Mouse (Mus musculus) liver, adult 2 months (tissue): ENCODE results near the gene Pde4d. TPM values are rescaled to one million over a fixed set of nuclear protein-coding genes. Genes with fewer than 3 reads are reported as not detected.

Source experiments
- DNase-seq: peaks from one replicate; pipeline ENCODE4 v3.0.0-alpha.2; 2011; ENCODE audit warnings: low read depth, low spot score; ENCODE audit errors: extremely low read depth
- H3K27ac ChIP-seq: fragments of 200-500 bp; replicated peaks from 2 replicates; pipeline ENCODE4 v1.5.1; 2012; ENCODE audit warnings: low read depth, mild to moderate bottlenecking, control low read depth, inconsistent platforms, low read length; ENCODE audit not compliant: insufficient read depth
- H3K27me3 ChIP-seq: fragments of 200-500 bp; 2 replicates; pipeline ENCODE4 v1.6.1; 2012; ENCODE audit warnings: mild to moderate bottlenecking, moderate library complexity, low read length, inconsistent platforms; ENCODE audit not compliant: control insufficient read depth, insufficient read depth
- H3K36me3 ChIP-seq: fragments of 200-500 bp; 2 replicates; pipeline ENCODE4 v1.6.1; 2012; ENCODE audit warnings: low read length, inconsistent platforms; ENCODE audit not compliant: control insufficient read depth, insufficient read depth
- H3K4me1 ChIP-seq: fragments of 200-500 bp; 2 replicates; pipeline ENCODE4 v1.6.1; 2011; ENCODE audit warnings: low read length; ENCODE audit not compliant: control insufficient read depth, insufficient read depth
- H3K4me3 ChIP-seq: fragments of 200-500 bp; 2 replicates; pipeline ENCODE4 v1.5.1; 2011; ENCODE audit warnings: low read depth, mild to moderate bottlenecking, control low read depth, low read length, moderate library complexity; ENCODE audit not compliant: insufficient read depth
- H3K79me2 ChIP-seq: fragments of 200-500 bp; 2 replicates; pipeline ENCODE4 v1.6.1; 2012; ENCODE audit warnings: inconsistent platforms, mild to moderate bottlenecking, low read length, moderate library complexity; ENCODE audit not compliant: control insufficient read depth, insufficient read depth
- H3K9ac ChIP-seq: fragments of 200-500 bp; 2 replicates; pipeline ENCODE4 v1.6.1; 2012; ENCODE audit warnings: low read depth, mild to moderate bottlenecking, control low read depth, inconsistent platforms, low read length
- CTCF ChIP-seq: fragments of 200-500 bp; IDR thresholded peaks from 2 replicates; pipeline ENCODE4 v1.5.1; 2011; ENCODE audit warnings: low read depth, low read length, control low read depth
- POLR2A ChIP-seq: fragments of 200-500 bp; IDR thresholded peaks from 2 replicates; pipeline ENCODE4 v1.6.1; 2011; ENCODE audit warnings: low read length, control low read depth; ENCODE audit not compliant: insufficient read depth; ENCODE audit errors: extremely low read depth
- WGBS: fragments of 180-500 bp; shearing (Covaris S2); methylation state at CpG from one replicate; pipeline ENCODE4 v1.1.7; 2018; 5-methylcytosine and 5-hydroxymethylcytosine counted together
- polyA plus RNA-seq: library from polyadenylated mRNA; depleted of rRNA; stranded (reverse); fragments of >200 nt; gene quantifications from 2 replicates; pipeline ENCODE4 v1.2.3, GENCODE M21; 2012
- total RNA-seq: library from RNA; depleted of rRNA; stranded (reverse); fragments of >200 nt; gene quantifications from 2 replicates; pipeline ENCODE4 v1.2.3, GENCODE M21; 2014

The Pde4d gene
- total and polyA plus RNA-seq, 2 experiments: 2.3 to 13.6 TPM

GRCm38 (mm10) chr13:108937272-108937671 is 487.5 kb downstream of the Pde4d start:
- no peak for DNase-seq
- 56% methylated on average over 2 of the region's 2 CpGs for WGBS

GRCm38 (mm10) chr13:108952911-108953310 is 503.2 kb downstream of the Pde4d start:
- no peaks in the 10 kb centered on the region for H3K4me1 ChIP-seq
- TF ChIP-seq CTCF (no peak), POLR2A (no peak)
- H3K36me3 ChIP-seq: no peaks in the 10 kb centered on the region
- 90% methylated on average over 1 of the region's 1 CpGs for WGBS
- no peak for DNase-seq
- no peaks in the 10 kb centered on the region for H3K27me3 ChIP-seq
- no peaks in the 10 kb centered on the region for H3K79me2 ChIP-seq
- H3K9ac ChIP-seq: no peak overlapping the region
- no peak overlapping the region for H3K4me3 ChIP-seq
- H3K27ac ChIP-seq: no peak overlapping the region

More at GRCm38 (mm10) chr13:108937272-108937671, 487.5 kb downstream of the Pde4d start:
- no peak overlapping the region for H3K27ac ChIP-seq
- TF ChIP-seq POLR2A (no peak), CTCF (no peak)
- no peaks in the 10 kb centered on the region for H3K27me3 ChIP-seq
- H3K4me1 ChIP-seq: no peaks in the 10 kb centered on the region
- H3K4me3 ChIP-seq: no peak overlapping the region
- no peaks in the 10 kb centered on the region for H3K36me3 ChIP-seq
- no peak overlapping the region for H3K9ac ChIP-seq
- H3K79me2 ChIP-seq: no peaks in the 10 kb centered on the region

- Histone ChIP-seq H3K27me3 (no peaks in the 10 kb centered on the region), H3K9ac (no peak overlapping the region), H3K27ac (no peak overlapping the region), H3K79me2 (no peaks in the 10 kb centered on the region), H3K4me1 (no peaks in the 10 kb centered on the region), H3K4me3 (no peak overlapping the region), H3K36me3 (no peaks in the 10 kb centered on the region)
- TF ChIP-seq POLR2A (no peak), CTCF (no peak)
- 74% methylated on average over 4 of the region's 4 CpGs for WGBS
- no peak for DNase-seq
These were observed 506.3 kb downstream of the Pde4d start for GRCm38 (mm10) chr13:108956059-108956458.

- 69% methylated on average over 2 of the region's 2 CpGs for WGBS
- Histone ChIP-seq H3K27me3 (no peaks in the 10 kb centered on the region), H3K4me3 (no peak overlapping the region), H3K79me2 (no peaks in the 10 kb centered on the region), H3K36me3 (no peaks in the 10 kb centered on the region), H3K4me1 (no peaks in the 10 kb centered on the region), H3K9ac (no peak overlapping the region), H3K27ac (no peak overlapping the region)
- TF ChIP-seq POLR2A: no peak
- no peak for TF ChIP-seq CTCF
- DNase-seq: no peak
These were observed 514.3 kb downstream of the Pde4d start for GRCm38 (mm10) chr13:108964056-108964455.

- H3K4me3 ChIP-seq: no peak overlapping the region
- no peaks in the 10 kb centered on the region for H3K27me3 ChIP-seq
- 85% methylated on average over 1 of the region's 1 CpGs for WGBS
- no peak overlapping the region for H3K27ac ChIP-seq
- DNase-seq: no peak
- H3K4me1 ChIP-seq: no peaks in the 10 kb centered on the region
- TF ChIP-seq POLR2A: no peak
- no peak for TF ChIP-seq CTCF
- H3K79me2 ChIP-seq: no peaks in the 10 kb centered on the region
- H3K9ac ChIP-seq: no peak overlapping the region
- no peaks in the 10 kb centered on the region for H3K36me3 ChIP-seq
These were observed 531.4 kb downstream of the Pde4d start for GRCm38 (mm10) chr13:108981144-108981543.

GRCm38 (mm10) chr13:108998739-108999138 is 549.0 kb downstream of the Pde4d start:
- WGBS: 82% methylated on average over 2 of the region's 2 CpGs
- no peak for DNase-seq
- TF ChIP-seq POLR2A: no peak
- no peak for TF ChIP-seq CTCF

More at GRCm38 (mm10) chr13:108998739-108999138, 549.0 kb downstream of the Pde4d start:
- Histone ChIP-seq H3K9ac (no peak overlapping the region), H3K4me1 (no peaks in the 10 kb centered on the region), H3K27me3 (no peaks in the 10 kb centered on the region), H3K4me3 (no peak overlapping the region), H3K79me2 (no peaks in the 10 kb centered on the region), H3K36me3 (no peaks in the 10 kb centered on the region), H3K27ac (no peak overlapping the region)
